Mouse (Mus musculus) gonadal fat pad, adult 2 months (tissue): Measurements from ENCODE around the gene Lrig2. TPM values are rescaled to one million over a fixed set of nuclear protein-coding genes. Genes with fewer than 3 reads are reported as not detected.
A peak's percentile ranks its signal among the peaks of the same experiment; 100 is the strongest.

Experiments used
- DNase-seq: peaks from one replicate; pipeline ENCODE4 v3.0.0-alpha.2; 2012; ENCODE audit warnings: low read depth
- polyA plus RNA-seq: library from polyadenylated mRNA; depleted of rRNA; stranded (reverse); fragments of >200 nt; gene quantifications from 2 replicates; pipeline ENCODE4 v1.2.3, GENCODE M21; 2012

Lrig2 gene
- polyA plus RNA-seq, 1 experiment: 10.4 TPM

- DNase-seq: no peak
Observed at GRCm38 (mm10) chr3:104510771-104511429, 818 bp downstream of the Lrig2 start.

- DNase-seq: no peak
Observed at GRCm38 (mm10) chr3:104501648-104502047, 10.1 kb downstream of the Lrig2 start.

GRCm38 (mm10) chr3:104500881-104501280 is 10.8 kb downstream of the Lrig2 start:
- no peak for DNase-seq

- DNase-seq: no peak
Observed at GRCm38 (mm10) chr3:104496176-104496575, 15.5 kb downstream of the Lrig2 start.

GRCm38 (mm10) chr3:104480946-104481719 is 30.6 kb downstream of the Lrig2 start:
- no peak for DNase-seq

GRCm38 (mm10) chr3:104478056-104478455 is 33.7 kb downstream of the Lrig2 start:
- DNase-seq: no peak

- DNase-seq: no peak
Observed at GRCm38 (mm10) chr3:104469421-104469820, 42.3 kb downstream of the Lrig2 start.

- no peak for DNase-seq
Observed at GRCm38 (mm10) chr3:104461226-104461625, 50.5 kb downstream of the Lrig2 start.

GRCm38 (mm10) chr3:104458588-104458987 is 53.1 kb downstream of the Lrig2 start:
- no peak for DNase-seq

GRCm38 (mm10) chr3:104455506-104456275 is 56.0 kb downstream of the Lrig2 start:
- no peak for DNase-seq

- DNase-seq: no peak
Observed at GRCm38 (mm10) chr3:104447240-104447639, 64.5 kb downstream of the Lrig2 start.

- DNase-seq: no peak
Observed at GRCm38 (mm10) chr3:104446689-104447088, 65.0 kb downstream of the Lrig2 start.

GRCm38 (mm10) chr3:104445576-104445975 is 66.1 kb downstream of the Lrig2 start:
- no peak for DNase-seq

- DNase-seq: no peak
Observed at GRCm38 (mm10) chr3:104444946-104445460, 66.7 kb downstream of the Lrig2 start.

- no peak for DNase-seq
Observed at GRCm38 (mm10) chr3:104444082-104444481, 67.6 kb downstream of the Lrig2 start.

- DNase-seq: no peak
Observed at GRCm38 (mm10) chr3:104442357-104442756, 69.4 kb downstream of the Lrig2 start.

GRCm38 (mm10) chr3:104441870-104442283 is 69.8 kb downstream of the Lrig2 start:
- peak; percentile 73 for DNase-seq

- no peak for DNase-seq
Observed at GRCm38 (mm10) chr3:104441435-104441834, 70.3 kb downstream of the Lrig2 start.

GRCm38 (mm10) chr3:104438777-104439176 is 72.9 kb downstream of the Lrig2 start:
- no peak for DNase-seq

- DNase-seq: no peak
Observed at GRCm38 (mm10) chr3:104437576-104437975, 74.1 kb downstream of the Lrig2 start.

- no peak for DNase-seq
Observed at GRCm38 (mm10) chr3:104435947-104436346, 75.8 kb downstream of the Lrig2 start.

- DNase-seq: no peak
Observed at GRCm38 (mm10) chr3:104434246-104434696, 77.4 kb downstream of the Lrig2 start.
